Comparison of ENCODE assay signal across 26 mouse cellular contexts in the genomic region with DNA sequence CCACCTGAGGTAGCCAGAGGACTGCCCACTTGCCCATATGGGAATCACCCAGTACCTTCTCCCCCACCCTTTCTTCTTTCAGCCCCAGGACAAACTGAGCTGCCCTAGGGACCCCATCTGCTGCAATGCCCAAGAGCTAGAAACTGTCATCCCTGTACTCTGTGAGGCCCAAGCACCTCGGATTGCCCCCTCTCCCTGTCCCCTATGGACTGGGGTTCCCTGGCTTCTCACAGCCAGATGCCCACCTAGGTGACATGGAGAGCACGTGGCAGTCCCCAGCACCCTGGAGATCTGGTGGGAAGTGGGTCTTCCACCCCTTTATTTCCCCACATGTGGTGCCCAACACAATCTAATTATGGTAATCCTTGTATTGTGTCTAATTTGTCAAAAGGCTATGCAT.
A peak's percentile ranks its signal among the peaks of the same experiment; 100 is the strongest.
DNase-seq lines count a peak whose midpoint lies in the region; ATAC-seq lines count a peak whose summit lies in the region.
"Had no signal": no experiment of that assay in that cellular context is flagged by ENCODE, and none has a peak within 500 bp of the region (broad histone marks: within the 10 kb centered on the region; RNA-seq: fewer than 3 reads in every experiment).

No protein-coding gene starts in this region.

- no peaks in the 10 kb centered on the region for H3K27me3 ChIP-seq in forebrain, embryonic 11.5 days (ENCODE audit: control insufficient read depth, insufficient read depth, low read length)
- H3K27me3 ChIP-seq in forebrain, embryonic 15.5 days, result no peaks in the 10 kb centered on the region
- no peaks in the 10 kb centered on the region for H3K27me3 ChIP-seq in midbrain, embryonic 13.5 days
- H3K27me3 ChIP-seq in midbrain, embryonic 14.5 days (ENCODE audit: control insufficient read depth, insufficient read depth, low read length), result no peaks in the 10 kb centered on the region
- H3K27me3 ChIP-seq: embryonic facial prominence, embryonic 13.5 days; forebrain, embryonic 13.5 days; heart, embryonic 13.5 days; hindbrain, embryonic 15.5 days had no signal

- H3K27ac ChIP-seq in forebrain, embryonic 11.5 days (ENCODE audit: low read depth, low read length), result no peak overlapping the region
- H3K27ac ChIP-seq in forebrain, embryonic 15.5 days (replicated peaks), result no peak overlapping the region
- H3K27ac ChIP-seq in midbrain, embryonic 13.5 days, result no peak overlapping the region
- no peak overlapping the region for H3K27ac ChIP-seq in midbrain, embryonic 14.5 days (replicated peaks; ENCODE audit: low read depth, low read length)
- H3K27ac ChIP-seq: embryonic facial prominence, embryonic 10.5 days; embryonic facial prominence, embryonic 13.5 days; forebrain, embryonic 13.5 days; gastrocnemius, adult 2 months; heart, embryonic 10.5 days; heart, embryonic 13.5 days; hindbrain, embryonic 15.5 days had no signal

- DNase-seq in forebrain, embryonic 11.5 days (ENCODE audit: low spot score), result no peak
- DNase-seq in left cerebral cortex, postnatal 4 days, result peak; percentile 4
- no peak for DNase-seq in left cerebral cortex, postnatal 36 days (ENCODE audit: low spot score in 2 of 2)
- DNase-seq in midbrain, embryonic 14.5 days, result no peak
- DNase-seq in retina, postnatal 1 day, result peak; percentile 3
- no peak for DNase-seq in retina, embryonic 14.5 days (ENCODE audit: low spot score)
- DNase-seq: adrenal gland, adult 8-10 months; adrenal gland, postnatal 25 days; cerebellum, adult 11-12 months; cerebellum, adult 8-10 months; embryo, embryonic 11 days; forebrain, postnatal 0 days; gastrocnemius, adult 2 months; gastrocnemius, postnatal 14 days; heart, adult 18-20 months; heart, postnatal 4 days had no signal

- 32% methylated on average over 2 of the region's 2 CpGs for WGBS in forebrain, embryonic 11.5 days
- WGBS in forebrain, embryonic 15.5 days, result 45% methylated on average over 2 of the region's 2 CpGs
- 41% methylated on average over 2 of the region's 2 CpGs for WGBS in midbrain, embryonic 13.5 days
- 30% methylated on average over 2 of the region's 2 CpGs for WGBS in midbrain, embryonic 14.5 days

- H3K4me1 ChIP-seq in forebrain, embryonic 11.5 days (replicated peaks; ENCODE audit: control insufficient read depth, insufficient read depth, low read length), result no peaks in the 10 kb centered on the region
- no peaks in the 10 kb centered on the region for H3K4me1 ChIP-seq in forebrain, embryonic 15.5 days
- 0 out of 2 replicates have a peak, but pooled peaks cover 3% of the 10 kb centered on the region for H3K4me1 ChIP-seq in midbrain, embryonic 13.5 days (replicated peaks)
- H3K4me1 ChIP-seq in midbrain, embryonic 14.5 days (ENCODE audit: control insufficient read depth, insufficient read depth, low read length), result no peaks in the 10 kb centered on the region
- H3K4me1 ChIP-seq: embryonic facial prominence, embryonic 10.5 days; embryonic facial prominence, embryonic 13.5 days; forebrain, embryonic 13.5 days; heart, embryonic 10.5 days; heart, embryonic 13.5 days; hindbrain, embryonic 15.5 days had no signal

- no peaks in the 10 kb centered on the region for H3K9me3 ChIP-seq in forebrain, embryonic 11.5 days (ENCODE audit: control insufficient read depth, low read length)
- no peaks in the 10 kb centered on the region for H3K9me3 ChIP-seq in forebrain, embryonic 15.5 days
- H3K9me3 ChIP-seq in midbrain, embryonic 13.5 days, result no peaks in the 10 kb centered on the region
- H3K9me3 ChIP-seq in midbrain, embryonic 14.5 days (ENCODE audit: control insufficient read depth, low read length), result no peaks in the 10 kb centered on the region
- H3K9me3 ChIP-seq: embryonic facial prominence, embryonic 10.5 days; embryonic facial prominence, embryonic 13.5 days; forebrain, embryonic 13.5 days; heart, embryonic 10.5 days; heart, embryonic 13.5 days; hindbrain, embryonic 15.5 days had no signal

- intact Hi-C loops in left cerebral cortex, postnatal 4 days (cut with DNase I), result no loop called here
- intact Hi-C loops in left cerebral cortex, postnatal 36 days (cut with DNase I), result no loop called here

- no peak overlapping the region for H3K4me2 ChIP-seq in forebrain, embryonic 11.5 days (ENCODE audit: low read depth, low read length, severe bottlenecking)
- no peak overlapping the region for H3K4me2 ChIP-seq in forebrain, embryonic 15.5 days (replicated peaks)
- H3K4me2 ChIP-seq in midbrain, embryonic 13.5 days (replicated peaks), result no peak overlapping the region
- H3K4me2 ChIP-seq in midbrain, embryonic 14.5 days (ENCODE audit: low read length), result no peak overlapping the region
- H3K4me2 ChIP-seq: embryonic facial prominence, embryonic 13.5 days; forebrain, embryonic 13.5 days; heart, embryonic 13.5 days; hindbrain, embryonic 15.5 days had no signal

- H3K9ac ChIP-seq in forebrain, embryonic 11.5 days (ENCODE audit: low read length), result no peak overlapping the region
- no peak overlapping the region for H3K9ac ChIP-seq in forebrain, embryonic 15.5 days (replicated peaks)
- H3K9ac ChIP-seq in midbrain, embryonic 13.5 days (replicated peaks), result no peak overlapping the region
- H3K9ac ChIP-seq in midbrain, embryonic 14.5 days (replicated peaks; ENCODE audit: low read length), result no peak overlapping the region
- H3K9ac ChIP-seq: embryonic facial prominence, embryonic 13.5 days; forebrain, embryonic 13.5 days; forebrain, postnatal 0 days; heart, embryonic 13.5 days; hindbrain, embryonic 15.5 days had no signal

- H3K36me3 ChIP-seq in forebrain, embryonic 11.5 days (ENCODE audit: control insufficient read depth, insufficient read depth, low read length), result no peaks in the 10 kb centered on the region
- H3K36me3 ChIP-seq in forebrain, embryonic 15.5 days, result no peaks in the 10 kb centered on the region
- no peaks in the 10 kb centered on the region for H3K36me3 ChIP-seq in midbrain, embryonic 13.5 days
- H3K36me3 ChIP-seq in midbrain, embryonic 14.5 days (ENCODE audit: control insufficient read depth, insufficient read depth, low read length), result no peaks in the 10 kb centered on the region
- H3K36me3 ChIP-seq: embryonic facial prominence, embryonic 10.5 days; embryonic facial prominence, embryonic 13.5 days; heart, embryonic 10.5 days; heart, embryonic 13.5 days; hindbrain, embryonic 15.5 days had no signal

- H3K4me3 ChIP-seq in forebrain, embryonic 11.5 days (ENCODE audit: low read depth, low read length), result no peak overlapping the region
- no peak overlapping the region for H3K4me3 ChIP-seq in forebrain, embryonic 15.5 days
- no peak overlapping the region for H3K4me3 ChIP-seq in midbrain, embryonic 13.5 days (replicated peaks)
- no peak overlapping the region for H3K4me3 ChIP-seq in midbrain, embryonic 14.5 days (replicated peaks; ENCODE audit: low read depth, low read length)
- H3K4me3 ChIP-seq: embryonic facial prominence, embryonic 10.5 days; embryonic facial prominence, embryonic 13.5 days; erythroblast, embryonic 14.5 days; forebrain, embryonic 13.5 days; gastrocnemius, adult 2 months; heart, embryonic 10.5 days; heart, embryonic 13.5 days; hindbrain, embryonic 15.5 days had no signal

- 0 out of 2 replicates have a peak, but pooled peaks have one; percentile 24 for ATAC-seq in forebrain, embryonic 11.5 days (replicated peaks; ENCODE audit: low FRiP score)
- ATAC-seq in forebrain, embryonic 15.5 days (replicated peaks), result no peak
- ATAC-seq in midbrain, embryonic 13.5 days, result peak; percentile 50; the same call in 1 of the 2 replicates
- ATAC-seq in midbrain, embryonic 14.5 days (ENCODE audit: low FRiP score, low TSS enrichment), result no peak
- ATAC-seq: activated CD4-positive, CD25-positive, alpha-beta regulatory T cell, adult 4 months; forebrain, embryonic 13.5 days; forebrain, postnatal 0 days had no signal

Comparison
In these comparisons a context has a peak if more than half of its experiments do, and no peak if none do; other contexts are left out.
1. ATAC-seq: peak in forebrain, embryonic 11.5 days (single experiment) and midbrain, embryonic 13.5 days (single experiment); none in forebrain, embryonic 15.5 days (single experiment) and midbrain, embryonic 14.5 days (single experiment).
2. DNase-seq: peak in left cerebral cortex, postnatal 4 days (single experiment) and retina, postnatal 1 day (single experiment); none in forebrain, embryonic 11.5 days (single experiment), left cerebral cortex, postnatal 36 days (0 of 2), midbrain, embryonic 14.5 days (single experiment) and retina, embryonic 14.5 days (single experiment).